Mouse (Mus musculus): ENCODE results near the gene Mrpl28.
"Not testable (repeated sequence)": the region's sequence is repeated elsewhere in the genome, so short reads cannot be mapped to it uniquely, and the experiment has no call there.

Gene Mrpl28

GRCm38 (mm10) chr17:26123267-26123684 is at the start of gene Mrpl28:
Gene Mrpl28, plus strand, starts transcription at chr17:26123500.
- peak; percentile 94 for DNase-seq (ENCODE audit: low read depth)

- no peak for DNase-seq (ENCODE audit: low read depth)
Measured at GRCm38 (mm10) chr17:26075246-26075645, 48.1 kb upstream of the Mrpl28 start.

- DNase-seq (ENCODE audit: low read depth), result no peak
Measured at GRCm38 (mm10) chr17:26078851-26079250, 44.4 kb upstream of the Mrpl28 start.

- no peak for DNase-seq (ENCODE audit: low read depth)
Measured at GRCm38 (mm10) chr17:26080867-26081266, 42.4 kb upstream of the Mrpl28 start.

GRCm38 (mm10) chr17:26087059-26087564 is 36.2 kb upstream of the Mrpl28 start:
- DNase-seq (ENCODE audit: low read depth), result no peak

- DNase-seq (ENCODE audit: low read depth), result peak; percentile 93
Measured at GRCm38 (mm10) chr17:26089905-26090632, 33.2 kb upstream of the Mrpl28 start, which contains the start of gene Decr2. Gene Decr2, minus strand, starts transcription at chr17:26090337.

- no peak for DNase-seq (ENCODE audit: low read depth)
Measured at GRCm38 (mm10) chr17:26094531-26095110, 28.7 kb upstream of the Mrpl28 start.

GRCm38 (mm10) chr17:26095121-26095740 is 28.1 kb upstream of the Mrpl28 start, which contains the start of gene Nme4:
Gene Nme4, minus strand, starts transcription at chr17:26095602.
- DNase-seq (ENCODE audit: low read depth), result peak; percentile 64

GRCm38 (mm10) chr17:26098461-26098860 is 24.8 kb upstream of the Mrpl28 start:
- no peak for DNase-seq (ENCODE audit: low read depth)

- peak; percentile 59 for DNase-seq (ENCODE audit: low read depth)
Measured at GRCm38 (mm10) chr17:26099316-26099715, 24.0 kb upstream of the Mrpl28 start.

- no peak for DNase-seq (ENCODE audit: low read depth)
Measured at GRCm38 (mm10) chr17:26100166-26100565, 23.1 kb upstream of the Mrpl28 start.

- no peak for DNase-seq (ENCODE audit: low read depth)
Measured at GRCm38 (mm10) chr17:26101478-26101877, 21.8 kb upstream of the Mrpl28 start.

- no peak for DNase-seq (ENCODE audit: low read depth)
Measured at GRCm38 (mm10) chr17:26105619-26106018, 17.7 kb upstream of the Mrpl28 start.

- DNase-seq (ENCODE audit: low read depth), result no peak
Measured at GRCm38 (mm10) chr17:26110156-26110555, 13.1 kb upstream of the Mrpl28 start.

GRCm38 (mm10) chr17:26111024-26111423 is 12.3 kb upstream of the Mrpl28 start:
- no peak for DNase-seq (ENCODE audit: low read depth)

GRCm38 (mm10) chr17:26111722-26112121 is 11.6 kb upstream of the Mrpl28 start:
- no peak for DNase-seq (ENCODE audit: low read depth)

GRCm38 (mm10) chr17:26112751-26113150 is 10.5 kb upstream of the Mrpl28 start:
- DNase-seq (ENCODE audit: low read depth), result no peak

GRCm38 (mm10) chr17:26113181-26113948 is 9.9 kb upstream of the Mrpl28 start, which contains the start of gene Tmem8:
Gene Tmem8, plus strand, starts transcription at chr17:26113299.
- DNase-seq (ENCODE audit: low read depth), result peak; percentile 89

- DNase-seq (ENCODE audit: low read depth), result no peak
Measured at GRCm38 (mm10) chr17:26114061-26114460, 9.2 kb upstream of the Mrpl28 start.

GRCm38 (mm10) chr17:26114461-26114860 is 8.8 kb upstream of the Mrpl28 start:
- DNase-seq (ENCODE audit: low read depth), result not testable (repeated sequence)

GRCm38 (mm10) chr17:26115205-26115898 is 7.9 kb upstream of the Mrpl28 start:
- DNase-seq (ENCODE audit: low read depth), result no peak
